Comparison of ENCODE assay signal across 22 mouse cellular contexts in genomic region chr5:103730142-103730541, GRCm38 (mm10). TPM values are rescaled to one million over a fixed set of nuclear protein-coding genes. Genes with fewer than 3 reads are reported as not detected.
DNase-seq lines count a peak whose midpoint lies in the region; ATAC-seq and TF ChIP-seq lines count a peak whose summit lies in the region.
"Had no signal": no experiment of that assay in that cellular context is flagged by ENCODE, and none has a peak within 500 bp of the region (broad histone marks: within the 10 kb centered on the region; RNA-seq: fewer than 3 reads in every experiment).

No protein-coding gene starts in this region.

- no peak for TF ChIP-seq EP300 in lung, postnatal 0 days (IDR thresholded peaks at IDR 0.05)

- WGBS in kidney, postnatal 0 days, result 80% methylated on average over 1 of the region's 1 CpGs
- WGBS in kidney, embryonic 14.5 days, result 100% methylated on average over 1 of the region's 1 CpGs
- WGBS in lung, postnatal 0 days, result 80% methylated on average over 1 of the region's 1 CpGs

- H3K4me3 ChIP-seq in gastrocnemius, adult 2 months, result no peak overlapping the region
- H3K4me3 ChIP-seq in kidney, postnatal 0 days (replicated peaks; ENCODE audit: low read depth, low read length), result no peak overlapping the region
- H3K4me3 ChIP-seq in kidney, embryonic 14.5 days (ENCODE audit: low read length), result no peak overlapping the region
- H3K4me3 ChIP-seq in lung, postnatal 0 days (ENCODE audit: low read depth, low read length), result no peak overlapping the region
- H3K4me3 ChIP-seq: embryonic facial prominence, embryonic 10.5 days; forebrain, embryonic 13.5 days; heart, embryonic 15.5 days; hindbrain, embryonic 13.5 days had no signal

- no peaks in the 10 kb centered on the region for H3K36me3 ChIP-seq in kidney, postnatal 0 days (ENCODE audit: insufficient read depth, low read length)
- no peaks in the 10 kb centered on the region for H3K36me3 ChIP-seq in kidney, embryonic 14.5 days (ENCODE audit: control insufficient read depth, insufficient read depth, low read length)
- no peaks in the 10 kb centered on the region for H3K36me3 ChIP-seq in lung, postnatal 0 days (ENCODE audit: insufficient read depth, low read length)
- H3K36me3 ChIP-seq: embryonic facial prominence, embryonic 10.5 days; heart, embryonic 15.5 days; hindbrain, embryonic 13.5 days had no signal

- no peak for ATAC-seq in kidney, postnatal 0 days (replicated peaks; ENCODE audit: low FRiP score, low read depth)
- no peak for ATAC-seq in kidney, embryonic 14.5 days (ENCODE audit: low FRiP score, low TSS enrichment)
- ATAC-seq in lung, postnatal 0 days, result no peak
- ATAC-seq: CD4-positive, CD25-positive, alpha-beta regulatory T cell, adult 4 months; forebrain, embryonic 13.5 days; forebrain, postnatal 0 days had no signal

- no peaks in the 10 kb centered on the region for H3K27me3 ChIP-seq in kidney, postnatal 0 days (ENCODE audit: insufficient read depth, low read length)
- H3K27me3 ChIP-seq in kidney, embryonic 14.5 days (ENCODE audit: control insufficient read depth, insufficient read depth, low read length), result no peaks in the 10 kb centered on the region
- no peaks in the 10 kb centered on the region for H3K27me3 ChIP-seq in lung, postnatal 0 days (replicated peaks; ENCODE audit: insufficient read depth, low read length)
- H3K27me3 ChIP-seq: forebrain, embryonic 13.5 days; heart, embryonic 15.5 days; hindbrain, embryonic 13.5 days had no signal

- H3K9ac ChIP-seq in kidney, postnatal 0 days (ENCODE audit: low read depth, low read length), result no peak overlapping the region
- H3K9ac ChIP-seq in kidney, embryonic 14.5 days (ENCODE audit: low read depth, low read length), result no peak overlapping the region
- no peak overlapping the region for H3K9ac ChIP-seq in lung, postnatal 0 days (replicated peaks; ENCODE audit: low read depth)
- H3K9ac ChIP-seq: forebrain, embryonic 13.5 days; forebrain, postnatal 0 days; heart, embryonic 15.5 days; hindbrain, embryonic 13.5 days had no signal

- intact Hi-C loops in gastrocnemius, adult 2 months (cut with DNase I), result no loop called here

- TF ChIP-seq CTCF in gastrocnemius, adult 2 months (IDR thresholded peaks at IDR 0.05), result peak; percentile 10; the same call in 1 of the 2 replicates
- peak; percentile 15; the same call in 1 of the 2 replicates for TF ChIP-seq CTCF in kidney, postnatal 0 days (IDR thresholded peaks at IDR 0.05; ENCODE audit: low read depth)
- TF ChIP-seq CTCF in lung, postnatal 0 days (IDR thresholded peaks at IDR 0.05), result peak; percentile 22; the same call in 1 of the 2 replicates

- no peak for DNase-seq in gastrocnemius, adult 2 months
- DNase-seq in gastrocnemius, postnatal 25 days, result no peak
- DNase-seq in kidney, postnatal 0 days (ENCODE audit: low spot score), result no peak
- no peak for DNase-seq in lung, postnatal 0 days (ENCODE audit: low spot score)
- no peak for DNase-seq in lung, postnatal 10 days
- DNase-seq in spleen, postnatal 10 days (ENCODE audit: low spot score in 2 of 2), result no peak
- DNase-seq: adrenal gland, adult 2 months; adrenal gland, postnatal 25 days; B cell, adult 2 months; cerebellum, adult 2 months; cerebellum, postnatal 10 days; forebrain, postnatal 0 days; gastrocnemius, postnatal 36 days; heart, adult 18-20 months; heart, postnatal 14 days had no signal

- no peaks in the 10 kb centered on the region for H3K9me3 ChIP-seq in kidney, postnatal 0 days (replicated peaks; ENCODE audit: low read length)
- H3K9me3 ChIP-seq in kidney, embryonic 14.5 days (ENCODE audit: control insufficient read depth, low read length), result no peaks in the 10 kb centered on the region
- no peaks in the 10 kb centered on the region for H3K9me3 ChIP-seq in lung, postnatal 0 days (ENCODE audit: low read length)
- H3K9me3 ChIP-seq: embryonic facial prominence, embryonic 10.5 days; forebrain, embryonic 13.5 days; heart, embryonic 15.5 days; hindbrain, embryonic 13.5 days had no signal

- H3K4me1 ChIP-seq in kidney, postnatal 0 days (replicated peaks; ENCODE audit: insufficient read depth, low read length), result no peaks in the 10 kb centered on the region; the same call in 1 of the 2 replicates
- H3K4me1 ChIP-seq in kidney, embryonic 14.5 days (ENCODE audit: control insufficient read depth, insufficient read depth, low read length), result 0 out of 2 replicates have a peak, but pooled peaks cover 3% of the 10 kb centered on the region
- no peaks in the 10 kb centered on the region for H3K4me1 ChIP-seq in lung, postnatal 0 days (ENCODE audit: insufficient read depth, low read depth, low read length)
- H3K4me1 ChIP-seq: heart, embryonic 15.5 days had no signal

- H3K27ac ChIP-seq in gastrocnemius, adult 2 months, result no peak overlapping the region
- no peak overlapping the region for H3K27ac ChIP-seq in kidney, postnatal 0 days
- no peak overlapping the region for H3K27ac ChIP-seq in kidney, embryonic 14.5 days (ENCODE audit: low read depth, low read length)
- H3K27ac ChIP-seq in lung, postnatal 0 days (ENCODE audit: low read length), result no peak overlapping the region
- H3K27ac ChIP-seq: embryonic facial prominence, embryonic 10.5 days; forebrain, embryonic 13.5 days; heart, embryonic 15.5 days; hindbrain, embryonic 13.5 days had no signal

- no peak overlapping the region for H3K4me2 ChIP-seq in kidney, postnatal 0 days (ENCODE audit: low read length)
- no peak overlapping the region for H3K4me2 ChIP-seq in kidney, embryonic 14.5 days (replicated peaks; ENCODE audit: low read depth, low read length)
- H3K4me2 ChIP-seq in lung, postnatal 0 days (replicated peaks; ENCODE audit: low read depth, low read length), result no peak overlapping the region
- H3K4me2 ChIP-seq: forebrain, embryonic 13.5 days; heart, embryonic 11.5 days; heart, embryonic 15.5 days; hindbrain, embryonic 13.5 days had no signal

RNA-seq across cellular contexts. Expression of gene Aff1, which starts 38.0 kb away (rescaled TPM):
- total RNA-seq in gastrocnemius, adult 2 months (2021), result 10 to 100 TPM; 46.7 to 52.8 TPM
- 10 to 100 TPM; 28.2 to 32.7 TPM for total RNA-seq in gastrocnemius, postnatal 25 days (2021)
- 12.3 and 14.3 TPM in 2 replicates for polyA plus RNA-seq in kidney, postnatal 0 days (2015; fragmentation: Nextera tagmentation; extraction: Ambion mirVana)
- polyA plus RNA-seq in kidney, embryonic 14.5 days (2014; fragmentation: Nextera tagmentation; extraction: Ambion mirVana), result 7.5 and 14.4 TPM in 2 replicates
- 9.4 and 10.0 TPM in 2 replicates for polyA plus RNA-seq in lung, postnatal 0 days (2015; fragmentation: Nextera tagmentation; extraction: Ambion mirVana)
